Mouse (Mus musculus) cerebellum, postnatal 4 days (tissue): ENCODE data around the gene Mical3.

ENCODE experiments used
- DNase-seq, 2 experiments: peaks; one replicate each; pipeline ENCODE4 v3.0.0; 2022; ENCODE audit warnings: low spot score in 2 of 2, mixed read lengths in 1 of 2

The Mical3 gene

GRCm38 (mm10) chr6:121130773-121131172 is at the start of gene Mical3:
Mical3 (minus strand) TSS chr6:121130999.
- peak; percentile 39 to 61 for DNase-seq

- DNase-seq, result no peak
Observed at GRCm38 (mm10) chr6:121179846-121180245, 49.0 kb upstream of the Mical3 start.

- DNase-seq, result peak in 1 of 2 experiments; percentile 74
Observed at GRCm38 (mm10) chr6:121178700-121179358, 48.0 kb upstream of the Mical3 start.

- no peak for DNase-seq
Observed at GRCm38 (mm10) chr6:121177118-121177708, 46.4 kb upstream of the Mical3 start.

GRCm38 (mm10) chr6:121176731-121177098 is 45.9 kb upstream of the Mical3 start:
- DNase-seq, result no peak

GRCm38 (mm10) chr6:121176011-121176730 is 45.4 kb upstream of the Mical3 start:
- DNase-seq, result no peak

GRCm38 (mm10) chr6:121174761-121175160 is 44.0 kb upstream of the Mical3 start:
- no peak for DNase-seq

GRCm38 (mm10) chr6:121173471-121173870 is 42.7 kb upstream of the Mical3 start:
- no peak for DNase-seq

GRCm38 (mm10) chr6:121171102-121171501 is 40.3 kb upstream of the Mical3 start:
- DNase-seq, result no peak

- no peak for DNase-seq
Observed at GRCm38 (mm10) chr6:121167381-121167975, 36.7 kb upstream of the Mical3 start.

GRCm38 (mm10) chr6:121166098-121166552 is 35.3 kb upstream of the Mical3 start:
- DNase-seq, result no peak

GRCm38 (mm10) chr6:121162616-121163015 is 31.8 kb upstream of the Mical3 start:
- no peak for DNase-seq

- DNase-seq, result no peak
Observed at GRCm38 (mm10) chr6:121160126-121160525, 29.3 kb upstream of the Mical3 start.

GRCm38 (mm10) chr6:121159616-121160015 is 28.8 kb upstream of the Mical3 start:
- no peak for DNase-seq

- no peak for DNase-seq
Observed at GRCm38 (mm10) chr6:121156030-121156429, 25.2 kb upstream of the Mical3 start.

GRCm38 (mm10) chr6:121154451-121155300 is 23.9 kb upstream of the Mical3 start:
- DNase-seq, result no peak

GRCm38 (mm10) chr6:121153177-121153576 is 22.4 kb upstream of the Mical3 start:
- no peak for DNase-seq

- no peak for DNase-seq
Observed at GRCm38 (mm10) chr6:121151732-121152131, 20.9 kb upstream of the Mical3 start.

GRCm38 (mm10) chr6:121150126-121150525 is 19.3 kb upstream of the Mical3 start:
- DNase-seq, result no peak

GRCm38 (mm10) chr6:121149420-121149819 is 18.6 kb upstream of the Mical3 start:
- DNase-seq, result no peak

GRCm38 (mm10) chr6:121148360-121148759 is 17.6 kb upstream of the Mical3 start:
- DNase-seq, result no peak
